Mouse (Mus musculus) megakaryocyte progenitor cell, adult 5-6 weeks (primary cell): ENCODE measurements around the gene Rtkn2. TPM values are rescaled to one million over a fixed set of nuclear protein-coding genes. Genes with fewer than 3 reads are reported as not detected.
"Not testable (repeated sequence)": the region's sequence is repeated elsewhere in the genome, so short reads cannot be mapped to it uniquely, and the experiment has no call there.

Experiments
- ATAC-seq: replicated peaks from 2 replicates; pipeline ENCODE4 v1.8.0; 2016; ENCODE audit warnings: mild to moderate bottlenecking, moderate TSS enrichment, inconsistent platforms; ENCODE audit not compliant: poor library complexity
- total RNA-seq, 2 experiments: library from RNA; stranded (forward) in 1 of 2; stranded (reverse) in 1 of 2; fragments of 157-497, 149-512 nt in 1 of 2; fragments of 200-1000 nt in 1 of 2; gene quantifications; 2 replicates each; pipeline versions ENCODE4 v1.2.3 to v1.2.4; 2015 to 2017

Rtkn2 gene
- total RNA-seq, 2 experiments from 2014 or later = 5.6 to 11.3 TPM

GRCm38 (mm10) chr10:68072626-68073025 lies 93.3 kb downstream of the Rtkn2 start:
- ATAC-seq = no peak

- no peak for ATAC-seq
Observed at GRCm38 (mm10) chr10:68074291-68074690, 94.9 kb downstream of the Rtkn2 start.

GRCm38 (mm10) chr10:68075181-68075580 lies 95.8 kb downstream of the Rtkn2 start:
- peak; percentile 88 for ATAC-seq

- no peak for ATAC-seq
Observed at GRCm38 (mm10) chr10:68078708-68079107, 99.3 kb downstream of the Rtkn2 start.

- no peak; the same call in 1 of the 2 replicates for ATAC-seq
Observed at GRCm38 (mm10) chr10:68079910-68080670, 100.7 kb downstream of the Rtkn2 start.

- peak; percentile 62 for ATAC-seq
Observed at GRCm38 (mm10) chr10:68081712-68082111, 102.3 kb downstream of the Rtkn2 start.

GRCm38 (mm10) chr10:68085574-68085973 lies 106.2 kb downstream of the Rtkn2 start:
- ATAC-seq = peak; percentile 90

GRCm38 (mm10) chr10:68086973-68087372 lies 107.6 kb downstream of the Rtkn2 start:
- no peak for ATAC-seq

- ATAC-seq = no peak
Observed at GRCm38 (mm10) chr10:68087722-68088121, 108.4 kb downstream of the Rtkn2 start.

GRCm38 (mm10) chr10:68089435-68090196 lies 110.2 kb downstream of the Rtkn2 start:
- peak; percentile 76 for ATAC-seq

- no peak for ATAC-seq
Observed at GRCm38 (mm10) chr10:68090197-68090535, 110.8 kb downstream of the Rtkn2 start.

GRCm38 (mm10) chr10:68090544-68090943 lies 111.2 kb downstream of the Rtkn2 start:
- no peak for ATAC-seq

GRCm38 (mm10) chr10:68091011-68091410 lies 111.6 kb downstream of the Rtkn2 start:
- ATAC-seq = no peak

GRCm38 (mm10) chr10:68091840-68092239 lies 112.5 kb downstream of the Rtkn2 start:
- peak; percentile 45 for ATAC-seq

- no peak for ATAC-seq
Observed at GRCm38 (mm10) chr10:68093496-68093895, 114.1 kb downstream of the Rtkn2 start.

GRCm38 (mm10) chr10:68095136-68095535 lies 115.8 kb downstream of the Rtkn2 start:
- ATAC-seq = no peak

- 0 out of 2 replicates have a peak, but pooled peaks have one; percentile 27 for ATAC-seq
Observed at GRCm38 (mm10) chr10:68096395-68096794, 117.0 kb downstream of the Rtkn2 start.

- ATAC-seq = peak; percentile 33
Observed at GRCm38 (mm10) chr10:68097821-68098675, 118.7 kb downstream of the Rtkn2 start.

- ATAC-seq = not testable (repeated sequence)
Observed at GRCm38 (mm10) chr10:68099801-68100200, 120.4 kb downstream of the Rtkn2 start.

GRCm38 (mm10) chr10:68100506-68100905 lies 121.1 kb downstream of the Rtkn2 start:
- no peak for ATAC-seq

- ATAC-seq = no peak
Observed at GRCm38 (mm10) chr10:68101251-68101650, 121.9 kb downstream of the Rtkn2 start.
